Mouse (Mus musculus) ovary, postnatal 10 days (tissue): ENCODE data around the gene Il12a.
"Not testable (repeated sequence)": the region's sequence is repeated elsewhere in the genome, so short reads cannot be mapped to it uniquely, and the experiment has no call there.

Experiments
- DNase-seq: peaks from one replicate; pipeline ENCODE4 v3.0.0; 2022; ENCODE audit warnings: low spot score

The Il12a gene

GRCm38 (mm10) chr3:68686852-68687560 is 3.4 kb upstream of the Il12a start:
- no peak for DNase-seq

GRCm38 (mm10) chr3:68689346-68689745 is 1.1 kb upstream of the Il12a start:
- no peak for DNase-seq

- no peak for DNase-seq
These were observed 795 bp downstream of the Il12a start for GRCm38 (mm10) chr3:68691100-68691778.

- no peak for DNase-seq
These were observed 1.6 kb downstream of the Il12a start for GRCm38 (mm10) chr3:68691938-68692599.

- DNase-seq: no peak
These were observed 2.3 kb downstream of the Il12a start for GRCm38 (mm10) chr3:68692600-68693225.

- no peak for DNase-seq
These were observed 3.1 kb downstream of the Il12a start for GRCm38 (mm10) chr3:68693441-68694048.

- no peak for DNase-seq
These were observed 4.9 kb downstream of the Il12a start for GRCm38 (mm10) chr3:68695321-68695720.

GRCm38 (mm10) chr3:68696495-68697200 is 6.2 kb downstream of the Il12a start:
- DNase-seq: no peak

GRCm38 (mm10) chr3:68698601-68699000 is 8.2 kb downstream of the Il12a start:
- DNase-seq: no peak

GRCm38 (mm10) chr3:68700091-68700490 is 9.6 kb downstream of the Il12a start:
- no peak for DNase-seq

GRCm38 (mm10) chr3:68706307-68706706 is 15.9 kb downstream of the Il12a start:
- DNase-seq: no peak

- DNase-seq: no peak
These were observed 17.8 kb downstream of the Il12a start for GRCm38 (mm10) chr3:68708230-68708629.

GRCm38 (mm10) chr3:68709198-68709797 is 18.9 kb downstream of the Il12a start:
- no peak for DNase-seq

- DNase-seq: no peak
These were observed 20.0 kb downstream of the Il12a start for GRCm38 (mm10) chr3:68710436-68710835.

- DNase-seq: no peak
These were observed 21.1 kb downstream of the Il12a start for GRCm38 (mm10) chr3:68711510-68711909.

- no peak for DNase-seq
These were observed 23.1 kb downstream of the Il12a start for GRCm38 (mm10) chr3:68713550-68713949.

GRCm38 (mm10) chr3:68717346-68717745 is 26.9 kb downstream of the Il12a start:
- not testable (repeated sequence) for DNase-seq

GRCm38 (mm10) chr3:68719229-68719819 is 28.9 kb downstream of the Il12a start:
- DNase-seq: no peak

- no peak for DNase-seq
These were observed 29.8 kb downstream of the Il12a start for GRCm38 (mm10) chr3:68720258-68720657.

- no peak for DNase-seq
These were observed 51.5 kb downstream of the Il12a start for GRCm38 (mm10) chr3:68741955-68742354.
